Mouse (Mus musculus): Measurements from ENCODE around the gene Cxcr1. TPM values are rescaled to one million over a fixed set of nuclear protein-coding genes. Genes with fewer than 3 reads are reported as not detected.

Gene Cxcr1
- not detected in 2 replicates for total RNA-seq (2021)
- long read RNA-seq, experiment 1: 0 reads
- long read RNA-seq, experiment 2: 0 reads

DNA sequence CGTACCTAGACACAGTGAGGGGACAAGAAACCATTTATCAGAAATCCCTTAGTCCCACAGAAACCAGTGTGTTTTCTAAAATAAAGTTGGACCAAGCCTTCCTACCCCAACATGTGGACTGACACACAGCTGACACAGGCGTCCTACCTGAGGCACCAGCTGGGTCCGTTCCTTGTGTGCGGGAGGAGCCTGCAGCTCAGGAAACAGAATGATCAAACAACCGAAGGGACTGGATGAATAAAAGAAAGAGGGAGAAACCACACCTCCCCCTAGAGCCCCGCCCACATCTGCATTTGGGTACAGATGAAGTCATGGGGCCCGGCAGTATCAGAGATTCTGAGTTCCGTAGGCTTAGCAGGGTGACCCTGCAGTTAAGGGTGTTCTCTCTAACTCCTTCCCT, at the start of gene Cxcr1:
TSS of gene Cxcr1 (minus strand) at position 187 of the 400 bp plus-strand sequence.
- DNase-seq: no peak

- no peak for DNase-seq
These were observed 46.4 kb upstream of the Cxcr1 start for GRCm38 (mm10) chr1:74240832-74241231.

- no peak for DNase-seq
These were observed 45.9 kb upstream of the Cxcr1 start for GRCm38 (mm10) chr1:74240311-74240710.

DNA sequence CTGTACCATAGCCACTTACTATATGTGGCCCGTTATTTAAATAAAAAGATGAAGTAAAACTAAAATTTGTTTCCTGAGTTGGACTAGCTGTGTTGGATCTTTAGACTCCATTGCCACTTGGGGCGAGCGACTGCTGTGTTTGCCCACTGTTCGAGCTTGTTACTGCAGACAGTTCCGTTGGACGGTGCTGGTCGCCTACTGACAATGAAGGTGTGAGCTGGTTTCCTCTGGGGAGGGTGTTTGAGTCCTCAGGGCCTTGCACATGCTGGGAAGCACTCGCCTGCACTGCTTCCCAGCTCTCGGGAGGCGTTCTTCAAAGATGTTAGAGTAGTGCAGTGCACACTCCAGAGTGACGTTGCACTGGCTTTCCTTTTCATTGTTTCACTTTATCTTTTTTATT, 45.2 kb upstream of the Cxcr1 start:
- DNase-seq: no peak

- DNase-seq: no peak
These were observed 44.7 kb upstream of the Cxcr1 start for GRCm38 (mm10) chr1:74239162-74239561.

DNA sequence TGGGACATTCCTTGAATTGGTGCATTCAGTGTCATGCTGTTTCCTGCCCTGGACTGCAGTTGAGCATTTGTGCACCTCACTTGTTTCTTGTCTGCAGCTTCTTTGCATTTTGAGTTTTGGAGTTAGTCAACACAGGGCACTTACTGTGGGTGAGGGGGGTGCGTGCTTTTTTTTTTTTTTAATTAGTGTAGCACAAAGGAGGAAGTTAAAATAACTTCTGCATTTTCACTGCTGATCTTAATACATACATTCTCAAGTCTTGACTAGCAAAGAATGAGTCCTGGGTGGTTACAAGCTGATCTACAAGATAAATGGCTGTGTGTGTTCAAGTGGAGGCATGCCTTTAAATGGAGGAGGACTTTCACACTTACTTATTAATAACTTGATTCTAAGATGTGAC, 43.7 kb upstream of the Cxcr1 start:
- DNase-seq: no peak

DNA sequence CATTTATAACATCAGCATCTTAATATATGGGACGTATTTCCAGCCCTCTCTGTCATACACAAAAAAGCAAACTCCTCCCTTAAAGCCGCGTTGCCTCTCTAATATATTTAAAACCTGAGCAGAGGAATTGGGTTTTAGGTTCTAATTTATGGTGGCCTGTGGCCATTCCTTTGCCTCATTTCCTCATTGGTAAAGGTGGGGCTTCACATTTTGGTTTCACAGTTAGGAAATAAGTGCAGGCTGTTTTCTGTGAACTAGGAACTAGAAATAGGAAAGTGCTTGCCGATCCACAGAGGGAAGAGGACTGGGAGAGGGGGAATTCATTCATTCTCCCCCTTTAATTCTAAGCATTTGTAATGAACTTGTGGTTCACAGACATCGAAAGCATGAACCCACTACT, 43.2 kb upstream of the Cxcr1 start:
- no peak for DNase-seq

GRCm38 (mm10) chr1:74236590-74237317, 42.3 kb upstream of the Cxcr1 start:
- peak; percentile 74 for DNase-seq

DNA sequence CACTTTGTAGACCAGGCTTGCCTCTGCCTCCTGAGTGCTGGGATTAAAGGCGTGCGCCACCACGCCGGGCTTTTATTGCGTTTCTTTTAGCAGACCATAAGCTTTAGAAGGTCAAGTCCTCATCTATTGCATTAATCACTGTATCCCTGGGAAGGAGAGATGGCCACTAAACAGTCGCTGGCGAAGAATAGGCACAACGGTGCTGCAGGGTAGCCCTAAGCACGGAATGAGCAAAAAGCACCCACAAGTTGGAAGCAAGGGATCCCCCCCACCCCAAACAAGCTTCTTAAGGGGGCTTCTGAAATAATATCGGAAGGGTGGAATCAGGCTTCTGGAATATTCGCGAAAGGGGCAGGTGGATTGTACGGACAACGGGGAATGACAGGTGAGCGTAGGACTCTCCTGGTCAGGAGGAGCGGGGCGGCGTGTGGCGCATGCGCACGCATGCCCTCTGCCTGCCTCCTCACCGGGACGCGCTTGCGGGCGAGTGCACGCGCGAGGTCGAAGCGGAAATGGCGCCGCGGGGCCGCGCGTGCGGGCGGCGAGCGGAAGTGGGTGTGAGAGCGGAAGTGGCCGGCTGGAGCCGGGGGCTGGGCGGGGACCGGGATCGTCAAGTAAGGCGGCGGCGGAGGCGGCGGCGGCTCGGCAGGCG, 41.6 kb upstream of the Cxcr1 start, which contains the start of gene Arpc2:
TSS of gene Arpc2 (plus strand) at position 147 of the 652 bp plus-strand sequence.
- DNase-seq: peak; percentile 98

GRCm38 (mm10) chr1:74230992-74231391, 36.6 kb upstream of the Cxcr1 start:
- DNase-seq: no peak

- DNase-seq: no peak
These were observed 35.5 kb upstream of the Cxcr1 start for GRCm38 (mm10) chr1:74229942-74230341.

GRCm38 (mm10) chr1:74227317-74227716, 32.9 kb upstream of the Cxcr1 start:
- peak; percentile 36 for DNase-seq

- DNase-seq: no peak
These were observed 25.5 kb upstream of the Cxcr1 start for GRCm38 (mm10) chr1:74219922-74220321.

DNA sequence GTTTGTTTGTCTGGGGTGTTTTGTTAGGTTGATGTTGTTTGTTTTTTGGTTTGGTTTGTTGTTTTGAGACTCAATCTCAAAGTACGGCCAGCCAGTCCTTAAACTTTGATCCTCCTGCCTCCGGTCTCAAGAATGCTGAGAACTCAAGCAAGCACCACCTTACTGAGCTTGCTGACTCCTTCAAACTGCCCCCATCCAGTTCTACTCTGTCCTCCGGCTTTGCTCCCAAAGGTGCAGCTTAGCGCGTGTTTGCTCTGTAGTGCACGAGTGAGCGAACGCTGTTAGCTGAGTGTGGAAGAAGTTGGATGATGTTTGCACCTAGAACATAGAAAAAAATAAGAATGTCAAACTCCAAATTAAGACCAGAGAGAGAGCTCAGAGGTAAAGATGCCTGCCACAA, 14.5 kb upstream of the Cxcr1 start:
- DNase-seq: no peak

DNA sequence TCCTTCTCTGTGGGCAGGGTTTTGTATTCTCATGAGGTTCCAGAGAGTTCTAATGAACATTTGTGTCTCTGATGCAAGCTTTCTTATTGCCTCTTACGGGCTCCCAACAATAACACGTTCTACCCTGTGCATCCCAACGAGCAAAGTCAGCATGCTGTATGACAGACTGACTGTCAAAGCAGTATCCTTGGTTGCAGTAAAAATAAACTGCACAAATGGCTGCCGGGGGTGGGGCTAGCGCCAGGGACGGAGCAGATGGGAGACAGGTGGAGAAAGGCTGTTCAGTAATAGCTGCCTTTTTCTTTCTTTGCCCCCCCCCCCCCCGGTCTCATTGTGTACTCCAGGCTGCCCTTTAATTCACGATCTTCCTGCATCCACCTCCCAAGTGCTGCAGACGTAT, 13.5 kb upstream of the Cxcr1 start:
- DNase-seq: no peak

GRCm38 (mm10) chr1:74206642-74207041, 12.2 kb upstream of the Cxcr1 start:
- DNase-seq: no peak

GRCm38 (mm10) chr1:74205881-74206280, 11.4 kb upstream of the Cxcr1 start:
- peak; percentile 58 for DNase-seq

DNA sequence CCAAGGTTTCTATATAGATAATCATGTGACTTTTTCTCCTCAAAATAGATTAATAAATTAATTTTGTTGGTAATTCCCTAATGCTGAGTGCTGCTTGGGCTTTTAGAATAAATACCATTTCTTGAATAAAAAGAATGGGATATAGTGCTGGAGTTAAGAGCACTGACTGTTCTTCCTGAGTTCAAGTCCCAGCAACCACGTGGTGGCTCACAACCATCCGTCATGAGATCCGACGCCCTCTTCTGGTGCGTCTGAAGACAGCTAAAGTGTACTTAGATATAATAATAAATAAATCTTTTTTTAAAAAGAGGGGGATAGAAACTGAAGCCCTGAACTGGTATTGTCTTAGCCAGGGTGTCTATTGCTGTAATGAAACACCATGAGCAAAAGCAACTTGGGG, 9.0 kb upstream of the Cxcr1 start:
- no peak for DNase-seq

- DNase-seq: no peak
These were observed 6.8 kb upstream of the Cxcr1 start for GRCm38 (mm10) chr1:74201048-74201844.

GRCm38 (mm10) chr1:74199046-74199445, 4.6 kb upstream of the Cxcr1 start:
- DNase-seq: no peak

- no peak for DNase-seq
These were observed 3.5 kb upstream of the Cxcr1 start for GRCm38 (mm10) chr1:74197726-74198470.
